Mouse (Mus musculus): ENCODE data around the gene Prim2. TPM values are rescaled to one million over a fixed set of nuclear protein-coding genes. Genes with fewer than 3 reads are reported as not detected.

Gene Prim2
- polyA plus RNA-seq, 1 experiment from 2014 or later = 15.7 TPM

DNA sequence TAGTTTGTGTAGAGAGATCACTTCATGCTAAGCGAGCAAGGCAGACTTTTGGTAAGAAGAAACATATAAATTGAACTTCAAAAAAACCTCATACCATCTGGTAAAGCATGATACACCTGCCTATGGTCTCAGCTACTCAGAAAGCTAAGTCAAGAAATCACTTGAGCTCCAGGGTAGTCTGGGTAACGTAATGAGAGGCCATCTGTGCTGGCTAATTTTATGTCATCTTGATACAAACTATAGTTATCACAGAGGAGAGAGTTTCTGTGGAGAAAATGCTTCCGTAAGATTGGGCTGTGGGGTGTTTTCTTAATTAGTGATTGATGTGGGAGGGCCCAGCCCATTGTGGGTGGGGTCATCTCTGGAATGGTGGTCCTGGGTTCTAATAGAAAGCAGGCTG is 24.3 kb upstream of the Prim2 start:
- 75% methylated on average over 3 of the region's 3 CpGs for WGBS (ENCODE audit: insufficient replicate concordance)
- Histone ChIP-seq H3K9me3 (ENCODE audit: low read length) (no peaks in the 10 kb centered on the region), H3K9ac (replicated peaks) (no peak overlapping the region), H3K4me1 (ENCODE audit: insufficient read depth) (no peaks in the 10 kb centered on the region), H3K27me3 (ENCODE audit: insufficient read depth, low read length) (no peaks in the 10 kb centered on the region), H3K4me3 (ENCODE audit: low read depth, low read length) (no peak overlapping the region), H3K4me2 (ENCODE audit: low read depth, low read length) (no peak overlapping the region), H3K27ac (ENCODE audit: low read depth) (no peak overlapping the region), H3K36me3 (replicated peaks; ENCODE audit: insufficient read depth, low read length) (no peaks in the 10 kb centered on the region)
- no peak for TF ChIP-seq EP300 (IDR thresholded peaks at IDR 0.05; ENCODE audit: low read depth)
- TF ChIP-seq CTCF (IDR thresholded peaks at IDR 0.05; ENCODE audit: low read depth) = no peak
- DNase-seq = no peak
- no peak for ATAC-seq

DNA sequence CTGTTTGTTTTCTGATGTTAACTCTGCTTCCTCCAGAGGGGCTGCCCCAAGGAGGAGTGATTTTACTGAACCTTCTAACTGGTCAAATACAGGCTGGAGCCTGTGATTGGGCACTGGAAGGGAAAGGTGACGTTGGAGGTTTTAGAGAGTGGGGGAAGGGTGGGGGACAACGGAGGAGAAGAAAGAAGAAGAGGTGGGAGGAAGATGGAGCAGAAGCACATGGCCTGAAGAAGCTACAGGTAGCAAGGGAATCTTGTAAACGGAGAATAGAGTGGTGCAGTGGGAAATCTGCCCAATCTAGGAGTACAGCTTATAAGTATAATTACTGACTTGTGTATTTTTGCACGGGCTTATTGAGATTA is 20.5 kb upstream of the Prim2 start:
- Histone ChIP-seq H3K9me3 (ENCODE audit: low read length) (no peaks in the 10 kb centered on the region), H3K27me3 (ENCODE audit: insufficient read depth, low read length) (no peaks in the 10 kb centered on the region), H3K9ac (replicated peaks) (no peak overlapping the region), H3K27ac (ENCODE audit: low read depth) (no peak overlapping the region), H3K36me3 (replicated peaks; ENCODE audit: insufficient read depth, low read length) (no peaks in the 10 kb centered on the region), H3K4me3 (ENCODE audit: low read depth, low read length) (no peak overlapping the region), H3K4me2 (ENCODE audit: low read depth, low read length) (no peak overlapping the region), H3K4me1 (ENCODE audit: insufficient read depth) (no peaks in the 10 kb centered on the region)
- 42% methylated on average over 4 of the region's 4 CpGs for WGBS (ENCODE audit: insufficient replicate concordance)
- DNase-seq (no peak), ATAC-seq (no peak)
- TF ChIP-seq EP300 (IDR thresholded peaks at IDR 0.05; ENCODE audit: low read depth) = no peak
- TF ChIP-seq CTCF (IDR thresholded peaks at IDR 0.05; ENCODE audit: low read depth) = no peak

GRCm38 (mm10) chr1:33689446-33690086 is 20.0 kb upstream of the Prim2 start:
- ATAC-seq = no peak
- 82% methylated on average over 8 of the region's 8 CpGs for WGBS (ENCODE audit: insufficient replicate concordance)
- TF ChIP-seq EP300 (IDR thresholded peaks at IDR 0.05; ENCODE audit: low read depth) (no peak), CTCF (IDR thresholded peaks at IDR 0.05; ENCODE audit: low read depth) (no peak)

DNA sequence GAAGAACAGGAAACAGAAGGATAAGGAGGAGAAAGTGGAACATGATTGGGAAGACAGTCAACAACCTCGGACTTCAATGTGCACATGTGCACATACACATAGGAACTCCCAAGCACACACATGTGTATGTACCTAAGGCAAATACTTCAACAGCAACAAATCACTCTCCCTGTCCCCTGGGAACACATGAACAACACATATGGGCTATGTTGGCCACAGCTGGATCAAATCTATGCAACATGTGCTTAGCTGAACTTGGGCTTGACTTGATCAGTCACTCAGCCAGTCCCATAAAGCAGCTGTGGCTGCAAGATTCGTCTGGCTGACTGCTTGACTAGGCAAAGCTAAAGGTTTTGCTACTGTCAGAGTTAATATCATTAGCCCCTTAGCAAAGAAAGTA is 19.2 kb upstream of the Prim2 start:
- H3K4me2 ChIP-seq (ENCODE audit: low read depth, low read length) = no peak overlapping the region
- H3K27me3 ChIP-seq (ENCODE audit: insufficient read depth, low read length) = no peaks in the 10 kb centered on the region
- H3K4me1 ChIP-seq (ENCODE audit: insufficient read depth) = no peaks in the 10 kb centered on the region
- H3K9ac ChIP-seq (replicated peaks) = no peak overlapping the region
- no peak for TF ChIP-seq EP300 (IDR thresholded peaks at IDR 0.05; ENCODE audit: low read depth)
- H3K36me3 ChIP-seq (replicated peaks; ENCODE audit: insufficient read depth, low read length) = no peaks in the 10 kb centered on the region
- no peaks in the 10 kb centered on the region for H3K9me3 ChIP-seq (ENCODE audit: low read length)
- WGBS (ENCODE audit: insufficient replicate concordance) = 66% methylated on average over 2 of the region's 2 CpGs
- no peak overlapping the region for H3K27ac ChIP-seq (ENCODE audit: low read depth)
- ATAC-seq (no peak), DNase-seq (no peak)
- no peak overlapping the region for H3K4me3 ChIP-seq (ENCODE audit: low read depth, low read length)

More at GRCm38 (mm10) chr1:33689446-33690086, 20.0 kb upstream of the Prim2 start:
- Histone ChIP-seq H3K27ac (ENCODE audit: low read depth) (no peak overlapping the region), H3K9ac (replicated peaks) (no peak overlapping the region), H3K9me3 (ENCODE audit: low read length) (no peaks in the 10 kb centered on the region), H3K4me3 (ENCODE audit: low read depth, low read length) (no peak overlapping the region), H3K4me1 (ENCODE audit: insufficient read depth) (no peaks in the 10 kb centered on the region), H3K36me3 (replicated peaks; ENCODE audit: insufficient read depth, low read length) (no peaks in the 10 kb centered on the region), H3K4me2 (ENCODE audit: low read depth, low read length) (no peak overlapping the region), H3K27me3 (ENCODE audit: insufficient read depth, low read length) (no peaks in the 10 kb centered on the region)
- no peak for DNase-seq

DNA sequence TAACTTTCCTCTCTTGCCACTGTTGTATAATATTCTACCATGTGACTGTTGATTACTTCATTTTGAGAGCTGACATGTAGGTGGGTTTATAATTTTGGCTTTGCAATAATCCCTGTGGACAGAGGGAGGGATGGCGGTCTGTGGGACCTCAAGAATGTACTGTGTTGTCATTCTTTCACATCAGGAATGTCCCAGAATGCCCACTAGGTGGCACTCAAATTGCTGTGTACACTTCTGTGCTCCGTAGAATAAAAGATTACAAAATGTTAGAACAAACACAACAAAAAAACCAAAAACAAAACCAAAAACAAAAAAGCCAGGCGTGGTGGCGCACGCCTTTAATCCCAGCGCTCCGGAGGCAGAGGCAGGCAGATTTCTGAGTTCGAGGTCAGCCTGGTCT is 14.9 kb upstream of the Prim2 start:
- TF ChIP-seq CTCF (IDR thresholded peaks at IDR 0.05; ENCODE audit: low read depth) (peak; percentile 69), EP300 (IDR thresholded peaks at IDR 0.05; ENCODE audit: low read depth) (no peak)
- WGBS (ENCODE audit: insufficient replicate concordance) = 58% methylated on average over 8 of the region's 8 CpGs
- ATAC-seq (no peak), DNase-seq (no peak)
- Histone ChIP-seq H3K4me2 (ENCODE audit: low read depth, low read length) (no peak overlapping the region), H3K9ac (replicated peaks) (no peak overlapping the region), H3K4me3 (ENCODE audit: low read depth, low read length) (no peak overlapping the region), H3K9me3 (ENCODE audit: low read length) (no peaks in the 10 kb centered on the region), H3K4me1 (ENCODE audit: insufficient read depth) (no peaks in the 10 kb centered on the region), H3K36me3 (replicated peaks; ENCODE audit: insufficient read depth, low read length) (no peaks in the 10 kb centered on the region), H3K27me3 (ENCODE audit: insufficient read depth, low read length) (no peaks in the 10 kb centered on the region), H3K27ac (ENCODE audit: low read depth) (no peak overlapping the region)

DNA sequence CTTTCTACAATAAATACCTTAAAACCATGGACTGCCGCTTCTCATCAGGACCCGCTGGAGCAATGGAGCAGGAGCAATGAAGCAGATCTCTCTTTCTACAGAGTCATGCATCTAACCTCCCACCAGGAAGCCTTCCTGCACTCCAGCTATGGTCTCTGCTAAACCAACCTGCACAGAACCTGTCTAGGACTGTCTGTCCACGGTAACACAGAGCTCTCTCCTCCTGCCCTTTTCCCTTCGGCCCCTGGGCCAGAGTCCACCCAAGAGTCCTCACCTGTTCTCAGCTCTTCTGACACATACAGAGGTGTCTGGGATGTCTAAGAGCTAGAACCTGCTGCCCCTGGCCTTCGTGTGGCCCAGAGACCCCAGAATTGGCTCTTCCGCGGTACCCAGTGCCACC is 11.3 kb upstream of the Prim2 start:
- Histone ChIP-seq H3K9me3 (ENCODE audit: low read length) (no peaks in the 10 kb centered on the region), H3K4me3 (ENCODE audit: low read depth, low read length) (no peak overlapping the region), H3K9ac (replicated peaks) (no peak overlapping the region), H3K27me3 (ENCODE audit: insufficient read depth, low read length) (no peaks in the 10 kb centered on the region), H3K36me3 (replicated peaks; ENCODE audit: insufficient read depth, low read length) (no peaks in the 10 kb centered on the region), H3K27ac (ENCODE audit: low read depth) (no peak overlapping the region), H3K4me1 (ENCODE audit: insufficient read depth) (no peaks in the 10 kb centered on the region), H3K4me2 (ENCODE audit: low read depth, low read length) (no peak overlapping the region)
- ATAC-seq (no peak), DNase-seq (no peak)
- TF ChIP-seq CTCF (IDR thresholded peaks at IDR 0.05; ENCODE audit: low read depth) = no peak
- no peak for TF ChIP-seq EP300 (IDR thresholded peaks at IDR 0.05; ENCODE audit: low read depth)
- WGBS (ENCODE audit: insufficient replicate concordance) = 91% methylated on average over 7 of the region's 7 CpGs

DNA sequence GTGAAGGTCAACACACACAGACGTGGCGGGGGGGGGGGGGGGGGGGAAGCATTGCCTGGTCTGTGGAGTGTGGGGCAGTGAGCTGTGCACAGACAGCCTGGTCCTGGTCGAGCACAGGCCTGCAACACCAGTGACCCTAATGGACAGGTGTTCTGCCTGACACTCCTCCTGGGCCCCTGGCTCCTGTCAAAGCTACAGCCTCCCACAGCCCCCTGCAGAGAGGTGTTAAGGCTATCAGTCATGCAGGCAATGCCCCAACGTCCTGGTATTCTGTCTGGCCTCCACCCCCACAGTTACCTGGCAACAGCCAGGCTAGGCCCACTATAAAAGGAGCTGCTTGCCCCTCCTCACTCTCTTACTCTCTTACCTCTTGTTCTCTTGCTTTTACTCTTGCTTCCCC is 10.8 kb upstream of the Prim2 start:
- no peak overlapping the region for H3K27ac ChIP-seq (ENCODE audit: low read depth)
- TF ChIP-seq EP300 (IDR thresholded peaks at IDR 0.05; ENCODE audit: low read depth) (no peak), CTCF (IDR thresholded peaks at IDR 0.05; ENCODE audit: low read depth) (no peak)
- 34% methylated on average over 3 of the region's 4 CpGs for WGBS (ENCODE audit: insufficient replicate concordance)
- H3K9me3 ChIP-seq (ENCODE audit: low read length) = no peaks in the 10 kb centered on the region
- H3K27me3 ChIP-seq (ENCODE audit: insufficient read depth, low read length) = no peaks in the 10 kb centered on the region
- H3K4me3 ChIP-seq (ENCODE audit: low read depth, low read length) = no peak overlapping the region
- H3K4me1 ChIP-seq (ENCODE audit: insufficient read depth) = no peaks in the 10 kb centered on the region
- no peak overlapping the region for H3K4me2 ChIP-seq (ENCODE audit: low read depth, low read length)
- ATAC-seq = no peak
- no peak overlapping the region for H3K9ac ChIP-seq (replicated peaks)
- H3K36me3 ChIP-seq (replicated peaks; ENCODE audit: insufficient read depth, low read length) = no peaks in the 10 kb centered on the region
- no peak for DNase-seq

All from liver, postnatal 0 days (tissue).